Mouse (Mus musculus) midbrain, embryonic 10.5 days (tissue): Measurements from ENCODE around the gene Smyd4. TPM values are rescaled to one million over a fixed set of nuclear protein-coding genes. Genes with fewer than 3 reads are reported as not detected.

Source experiments
- DNase-seq: peaks from one replicate; pipeline ENCODE4 v3.0.0-alpha.2; 2017; ENCODE audit warnings: low spot score
- H3K27ac ChIP-seq: fragments of 300-500 bp; sonication (generic); replicated peaks from 2 replicates; pipeline ENCODE4 v1.5.1; 2016; ENCODE audit warnings: mild to moderate bottlenecking
- H3K27me3 ChIP-seq: fragments of 300-500 bp; sonication (generic); 2 replicates; pipeline ENCODE4 v1.6.1; 2016; ENCODE audit warnings: low read depth, mild to moderate bottlenecking; ENCODE audit not compliant: poor library complexity, severe bottlenecking
- H3K36me3 ChIP-seq: fragments of 300-500 bp; sonication (generic); 2 replicates; pipeline ENCODE4 v1.6.1; 2016; ENCODE audit warnings: mild to moderate bottlenecking, moderate library complexity
- H3K4me1 ChIP-seq: fragments of 300-500 bp; sonication (generic); 2 replicates; pipeline ENCODE4 v1.6.1; 2016
- H3K4me3 ChIP-seq: fragments of 300-500 bp; sonication (generic); 2 replicates; pipeline ENCODE4 v1.5.1; 2016; ENCODE audit warnings: mild to moderate bottlenecking, moderate library complexity
- H3K9me3 ChIP-seq: fragments of 300-500 bp; sonication (generic); replicated peaks from 2 replicates; pipeline ENCODE4 v1.6.1; 2016; ENCODE audit warnings: mild to moderate bottlenecking
- WGBS: fragments of 180-500 bp; shearing (Covaris S2); methylation state at CpG from one replicate; pipeline ENCODE4 v1.1.7; 2016; 5-methylcytosine and 5-hydroxymethylcytosine counted together
- polyA plus RNA-seq: library from polyadenylated mRNA; unstranded; fragments of >200 nt; fragmentation: Nextera tagmentation; extraction: Ambion mirVana; gene quantifications from 2 replicates; pipeline ENCODE4 v1.2.1, GENCODE M21; 2016

Smyd4 gene
- polyA plus RNA-seq, 1 experiment from 2014 or later: 17.5 TPM

DNA sequence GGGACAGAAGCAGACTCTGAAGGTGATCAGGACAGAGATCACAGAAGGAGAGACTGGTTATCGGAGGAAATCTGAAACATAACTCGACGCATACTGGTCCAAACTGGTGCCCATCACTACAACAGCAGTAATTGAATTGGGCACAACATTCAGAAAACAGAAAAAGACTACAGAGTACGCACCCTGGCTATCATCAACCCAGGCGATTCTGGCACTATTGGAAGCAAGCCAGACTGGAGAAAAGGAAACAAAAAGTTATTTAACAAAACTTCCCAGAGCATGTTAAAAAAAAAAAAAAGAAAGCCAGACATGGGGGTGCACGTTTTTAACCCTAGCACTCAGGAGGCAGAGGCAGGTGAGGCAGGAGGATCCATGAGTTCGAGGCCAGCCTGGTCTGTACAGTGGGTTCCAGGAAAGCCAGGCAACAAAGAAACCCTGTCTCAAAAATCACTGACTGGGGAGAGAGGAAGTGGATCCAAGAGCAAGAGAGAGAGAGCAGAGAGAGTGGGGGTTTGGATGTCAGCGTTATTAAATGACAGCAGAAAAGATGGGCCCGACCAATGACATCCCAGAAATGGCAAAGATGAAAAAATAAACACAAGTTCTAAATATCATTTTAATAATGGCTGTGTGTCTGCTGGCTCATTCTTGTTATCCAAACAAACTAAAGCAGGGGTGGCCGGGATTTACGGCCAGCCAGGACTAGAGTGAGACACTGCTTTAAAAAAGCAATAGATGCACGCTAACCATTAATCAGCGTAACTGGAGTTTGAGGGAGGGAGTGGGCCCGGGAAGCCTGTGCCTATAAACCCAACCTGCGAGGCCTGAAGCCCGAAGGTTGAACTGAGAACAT, 22.9 kb upstream of the Smyd4 start:
- Histone ChIP-seq H3K4me1 (peaks cover 10% of the 10 kb centered on the region), H3K9me3 (no peaks in the 10 kb centered on the region), H3K4me3 (no peak overlapping the region), H3K27me3 (no peaks in the 10 kb centered on the region), H3K36me3 (peaks cover 66% of the 10 kb centered on the region), H3K27ac (no peak overlapping the region)
- WGBS: 91% methylated on average over 16 of the region's 16 CpGs
- no peak for DNase-seq

GRCm38 (mm10) chr11:75325969-75326311, 22.3 kb upstream of the Smyd4 start:
- no peaks in the 10 kb centered on the region for H3K27me3 ChIP-seq
- H3K4me3 ChIP-seq: no peak overlapping the region
- no peaks in the 10 kb centered on the region for H3K9me3 ChIP-seq
- WGBS: 94% methylated on average over 7 of the region's 7 CpGs
- peaks cover 10% of the 10 kb centered on the region for H3K4me1 ChIP-seq
- DNase-seq: no peak
- peaks cover 70% of the 10 kb centered on the region for H3K36me3 ChIP-seq
- H3K27ac ChIP-seq: no peak overlapping the region

DNA sequence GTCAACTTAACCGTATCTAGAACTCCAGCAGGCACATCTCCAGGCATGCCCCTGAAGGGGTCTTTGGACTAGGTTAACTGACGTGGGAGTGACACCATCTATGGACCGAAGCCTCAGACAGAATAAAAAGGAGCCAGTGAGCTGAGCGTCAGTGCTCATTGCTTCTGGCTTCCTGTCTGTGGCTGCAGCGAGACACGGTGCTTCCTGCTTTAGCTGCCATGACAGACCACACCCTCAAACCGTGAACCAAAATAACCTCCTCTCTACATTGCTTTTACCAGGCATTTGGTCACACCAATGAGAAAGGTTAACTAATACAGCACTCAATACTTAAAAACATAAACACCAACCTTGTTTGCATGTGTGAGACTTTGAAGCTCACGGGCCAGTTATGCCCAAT, 11.6 kb upstream of the Smyd4 start:
- DNase-seq: no peak
- no peaks in the 10 kb centered on the region for H3K9me3 ChIP-seq
- no peak overlapping the region for H3K27ac ChIP-seq
- no peaks in the 10 kb centered on the region for H3K4me1 ChIP-seq
- WGBS: 88% methylated on average over 8 of the region's 8 CpGs
- no peak overlapping the region for H3K4me3 ChIP-seq
- H3K36me3 ChIP-seq: peaks cover 88% of the 10 kb centered on the region
- H3K27me3 ChIP-seq: no peaks in the 10 kb centered on the region

DNA sequence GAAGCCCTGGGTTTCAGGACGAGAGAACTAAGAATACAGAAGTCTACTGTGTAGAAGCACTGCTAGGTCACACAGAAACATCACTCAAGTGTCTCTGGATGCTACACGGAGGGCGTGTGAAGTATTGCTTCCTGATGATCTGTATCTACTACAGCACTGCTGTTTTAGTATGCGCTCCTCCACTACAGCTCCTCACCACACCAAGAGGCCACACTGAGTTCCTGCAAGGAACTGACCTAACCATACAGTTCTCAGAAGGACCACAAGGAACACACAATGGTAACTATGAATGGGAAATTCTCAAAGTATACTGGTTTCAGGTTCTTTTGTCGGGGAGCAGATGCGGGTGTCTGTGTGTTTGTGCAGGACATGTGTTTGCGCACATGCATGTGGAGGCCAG, 11.0 kb upstream of the Smyd4 start:
- no peak overlapping the region for H3K27ac ChIP-seq
- no peak overlapping the region for H3K4me3 ChIP-seq
- H3K27me3 ChIP-seq: no peaks in the 10 kb centered on the region
- H3K4me1 ChIP-seq: no peaks in the 10 kb centered on the region
- no peak for DNase-seq
- H3K36me3 ChIP-seq: peaks cover 87% of the 10 kb centered on the region
- WGBS: 93% methylated on average over 7 of the region's 7 CpGs
- no peaks in the 10 kb centered on the region for H3K9me3 ChIP-seq

- no peaks in the 10 kb centered on the region for H3K4me1 ChIP-seq
- H3K27me3 ChIP-seq: no peaks in the 10 kb centered on the region
- no peak for DNase-seq
- H3K4me3 ChIP-seq: no peak overlapping the region
- H3K9me3 ChIP-seq: no peaks in the 10 kb centered on the region
- peaks cover 86% of the 10 kb centered on the region for H3K36me3 ChIP-seq
- no peak overlapping the region for H3K27ac ChIP-seq
- WGBS: 94% methylated on average over 14 of the region's 14 CpGs
Measured at GRCm38 (mm10) chr11:75340076-75340475, 8.2 kb upstream of the Smyd4 start.

DNA sequence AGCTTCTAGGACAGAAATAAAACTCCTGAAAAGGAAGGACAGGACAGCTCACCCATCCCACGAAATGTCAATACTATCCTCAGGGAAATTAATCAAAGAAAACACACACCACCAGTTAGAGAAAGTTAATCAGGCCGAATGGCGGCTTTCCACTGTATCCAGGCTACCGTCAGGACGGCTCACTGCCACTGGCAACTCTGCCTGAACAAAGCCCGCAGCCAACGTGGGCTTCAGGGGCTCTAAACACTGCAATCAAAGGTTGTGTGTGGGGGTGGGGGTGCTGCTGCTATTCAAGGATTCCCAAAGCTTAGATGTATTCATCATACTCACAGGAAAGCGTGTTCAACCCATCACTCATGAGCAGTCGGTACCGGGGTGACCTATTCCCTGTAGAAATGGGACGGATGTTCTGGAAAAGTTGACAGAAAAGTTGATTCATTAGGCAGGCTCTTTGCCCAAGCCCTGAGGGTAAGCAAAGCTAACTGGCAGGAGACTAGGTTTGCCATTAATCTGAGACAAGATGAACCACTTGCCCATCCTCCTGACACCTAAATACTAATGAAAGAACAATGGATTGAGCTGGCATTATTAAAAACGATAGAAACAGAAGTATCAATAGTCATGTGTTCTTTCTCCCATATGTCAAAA, 7.4 kb upstream of the Smyd4 start:
- peaks cover 84% of the 10 kb centered on the region for H3K36me3 ChIP-seq
- H3K27ac ChIP-seq: no peak overlapping the region
- no peaks in the 10 kb centered on the region for H3K27me3 ChIP-seq
- 91% methylated on average over 12 of the region's 12 CpGs for WGBS
- no peak overlapping the region for H3K4me3 ChIP-seq
- no peak for DNase-seq
- no peaks in the 10 kb centered on the region for H3K9me3 ChIP-seq
- H3K4me1 ChIP-seq: no peaks in the 10 kb centered on the region

DNA sequence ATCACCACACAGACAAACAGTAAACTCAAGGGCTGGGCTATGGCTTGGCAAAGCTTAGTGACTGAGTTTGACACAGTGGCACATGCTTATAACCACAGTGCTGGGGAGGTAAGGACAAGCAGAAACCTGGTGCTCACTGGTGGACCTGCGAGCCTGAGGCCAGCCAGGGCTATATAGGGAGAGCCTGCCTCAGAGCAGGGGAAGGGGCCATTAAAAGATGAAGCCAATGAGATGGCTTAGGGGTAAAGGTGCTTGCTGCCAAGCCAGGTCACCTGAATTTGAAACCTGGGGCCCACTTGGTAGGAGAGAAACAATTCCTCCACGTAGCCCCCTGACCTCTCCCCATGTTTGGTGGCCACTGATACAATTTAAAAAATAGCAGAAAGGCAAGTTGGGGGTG, 5.1 kb upstream of the Smyd4 start:
- Histone ChIP-seq H3K36me3 (peaks cover 62% of the 10 kb centered on the region), H3K4me3 (no peak overlapping the region)
- WGBS: 94% methylated on average over 2 of the region's 2 CpGs

DNA sequence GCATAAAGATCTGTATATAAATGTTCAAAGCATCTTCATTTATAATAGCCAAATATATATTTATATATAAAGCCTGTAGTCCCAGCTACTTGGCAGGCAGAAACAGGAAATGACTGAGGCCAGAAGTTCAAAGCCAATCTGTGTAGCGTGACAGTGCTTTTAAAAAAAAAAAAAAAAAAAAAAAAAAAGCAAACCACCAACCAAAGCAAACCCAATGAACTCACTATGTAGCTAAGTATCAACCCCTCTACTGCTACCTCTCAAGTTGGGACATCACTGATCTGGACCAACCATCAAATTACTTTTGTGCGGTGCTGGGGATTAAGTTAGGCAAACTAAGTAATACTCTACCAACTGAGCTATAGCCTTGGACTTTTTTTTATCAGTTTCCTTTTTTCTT, 4.1 kb upstream of the Smyd4 start:
- 88% methylated on average over 2 of the region's 2 CpGs for WGBS
- peaks cover 51% of the 10 kb centered on the region for H3K36me3 ChIP-seq
- peaks cover 28% of the 10 kb centered on the region for H3K4me1 ChIP-seq
- no peaks in the 10 kb centered on the region for H3K27me3 ChIP-seq
- no peak for DNase-seq
- no peaks in the 10 kb centered on the region for H3K9me3 ChIP-seq
- H3K27ac ChIP-seq: no peak overlapping the region
- H3K4me3 ChIP-seq: no peak overlapping the region

More for the DNA sequence above, 5.1 kb upstream of the Smyd4 start:
- Histone ChIP-seq H3K27me3 (no peaks in the 10 kb centered on the region), H3K27ac (no peak overlapping the region), H3K4me1 (peaks cover 17% of the 10 kb centered on the region), H3K9me3 (no peaks in the 10 kb centered on the region)
- no peak for DNase-seq

DNA sequence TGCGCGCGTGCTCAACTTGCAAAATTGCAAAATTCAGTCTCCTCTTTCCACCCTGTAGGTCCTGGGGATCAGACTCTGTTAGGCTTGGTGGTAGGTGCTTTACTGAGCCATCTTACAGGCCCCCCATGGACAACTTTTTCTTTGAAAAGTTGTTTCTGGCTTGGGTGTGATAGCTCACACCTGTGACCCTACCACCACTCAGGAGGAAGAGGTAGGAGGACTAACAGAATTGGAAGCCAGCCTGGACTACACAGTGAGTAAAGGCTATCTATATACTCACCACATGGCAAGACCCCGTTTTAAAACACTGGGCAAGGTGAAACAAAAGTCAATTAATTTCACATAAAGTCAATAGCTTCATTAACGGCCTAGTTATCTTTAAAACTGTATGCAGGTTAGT, 3.5 kb upstream of the Smyd4 start:
- no peaks in the 10 kb centered on the region for H3K27me3 ChIP-seq
- DNase-seq: no peak
- WGBS: 93% methylated on average over 5 of the region's 5 CpGs

DNA sequence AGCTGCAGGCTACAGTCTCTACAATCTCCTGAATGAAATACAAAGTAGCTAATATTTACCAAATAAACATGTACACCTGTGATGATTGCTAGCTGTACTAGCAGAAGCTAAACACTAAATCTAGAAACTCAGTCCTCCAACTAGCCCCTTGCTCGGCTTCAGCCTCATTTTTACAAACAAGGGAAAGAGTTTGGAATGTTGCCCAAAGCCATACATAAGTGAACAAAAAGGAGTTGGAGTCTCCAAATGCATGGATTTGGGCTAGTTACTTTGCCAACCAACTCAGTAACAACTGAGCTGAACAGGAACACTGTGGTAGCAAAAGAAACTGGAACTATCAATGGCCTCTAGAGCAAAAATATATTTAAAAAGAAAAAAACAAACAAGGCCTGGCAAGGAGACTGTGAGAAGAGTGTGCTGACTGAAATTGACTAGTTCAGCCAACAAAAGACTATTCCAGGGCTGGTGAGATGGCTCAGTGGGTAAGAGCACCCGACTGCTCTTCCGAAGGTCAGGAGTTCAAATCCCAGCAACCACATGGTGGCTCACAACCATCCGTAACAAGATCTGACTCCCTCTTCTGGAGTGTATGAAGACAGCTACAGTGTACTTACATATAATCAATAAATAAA, 1.6 kb upstream of the Smyd4 start:
- H3K9me3 ChIP-seq: no peaks in the 10 kb centered on the region
- peaks cover 37% of the 10 kb centered on the region for H3K4me1 ChIP-seq
- H3K4me3 ChIP-seq: peak overlapping the region; percentile 86
- DNase-seq: no peak
- WGBS: 82% methylated on average over 4 of the region's 4 CpGs
- H3K27me3 ChIP-seq: no peaks in the 10 kb centered on the region
- peaks cover 26% of the 10 kb centered on the region for H3K36me3 ChIP-seq
- H3K27ac ChIP-seq: no peak overlapping the region

More for the DNA sequence above, 3.5 kb upstream of the Smyd4 start:
- no peak overlapping the region for H3K27ac ChIP-seq
- H3K9me3 ChIP-seq: no peaks in the 10 kb centered on the region
- no peak overlapping the region for H3K4me3 ChIP-seq
- H3K36me3 ChIP-seq: peaks cover 45% of the 10 kb centered on the region
- peaks cover 30% of the 10 kb centered on the region for H3K4me1 ChIP-seq

GRCm38 (mm10) chr11:75347188-75347585, 1.0 kb upstream of the Smyd4 start:
- DNase-seq: no peak
- Histone ChIP-seq H3K27me3 (no peaks in the 10 kb centered on the region), H3K36me3 (peaks cover 21% of the 10 kb centered on the region), H3K27ac (peak overlapping the region; percentile 90; the same call in 1 of the 2 replicates), H3K4me1 (peaks cover 37% of the 10 kb centered on the region), H3K9me3 (no peaks in the 10 kb centered on the region), H3K4me3 (peak overlapping the region; percentile 86)
- WGBS: 50% methylated on average over 10 of the region's 10 CpGs

- Histone ChIP-seq H3K27ac (peak overlapping the region; percentile 90), H3K4me3 (peak overlapping the region; percentile 86)
- WGBS: 3% methylated on average over 10 of the region's 10 CpGs
Measured at GRCm38 (mm10) chr11:75347596-75347995, 637 bp upstream of the Smyd4 start.

DNA sequence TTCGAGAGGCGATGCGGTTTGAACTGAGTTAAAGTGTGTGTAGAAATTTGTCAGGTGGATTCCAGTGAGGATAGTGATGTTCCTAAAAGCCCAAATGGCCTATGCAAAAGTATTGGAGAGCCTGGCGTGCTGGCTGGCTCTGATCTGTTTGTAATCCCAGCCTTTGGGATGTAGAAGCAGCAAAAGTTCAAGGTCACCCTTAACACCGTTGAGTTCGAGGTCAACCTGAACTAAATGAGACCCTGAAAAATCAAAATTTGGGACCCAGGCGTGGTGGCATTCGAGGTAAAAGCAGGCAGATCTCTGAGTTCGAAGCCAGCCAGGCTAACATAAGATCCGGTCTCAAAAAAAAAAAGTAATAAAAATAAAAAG, 643 bp downstream of the Smyd4 start:
- WGBS: 47% methylated on average over 10 of the region's 10 CpGs
- no peak for DNase-seq
- H3K27ac ChIP-seq: peak overlapping the region; percentile 90

More at GRCm38 (mm10) chr11:75347596-75347995, 637 bp upstream of the Smyd4 start:
- Histone ChIP-seq H3K36me3 (peaks cover 18% of the 10 kb centered on the region), H3K4me1 (peaks cover 37% of the 10 kb centered on the region), H3K9me3 (no peaks in the 10 kb centered on the region), H3K27me3 (no peaks in the 10 kb centered on the region)
- DNase-seq: no peak

More for the DNA sequence above, 643 bp downstream of the Smyd4 start:
- Histone ChIP-seq H3K4me1 (peaks cover 37% of the 10 kb centered on the region), H3K36me3 (peaks cover 15% of the 10 kb centered on the region), H3K27me3 (no peaks in the 10 kb centered on the region), H3K9me3 (no peaks in the 10 kb centered on the region), H3K4me3 (peak overlapping the region; percentile 86)
